Mouse (Mus musculus) cerebral cortex, adult 2 months (tissue): ENCODE results near the gene Kif5a.

Source experiments
- WGBS: fragments of 180-500 bp; shearing (Covaris S2); methylation state at CpG from one replicate; pipeline ENCODE4 v1.1.7; 2018; 5-methylcytosine and 5-hydroxymethylcytosine counted together

Kif5a gene

DNA sequence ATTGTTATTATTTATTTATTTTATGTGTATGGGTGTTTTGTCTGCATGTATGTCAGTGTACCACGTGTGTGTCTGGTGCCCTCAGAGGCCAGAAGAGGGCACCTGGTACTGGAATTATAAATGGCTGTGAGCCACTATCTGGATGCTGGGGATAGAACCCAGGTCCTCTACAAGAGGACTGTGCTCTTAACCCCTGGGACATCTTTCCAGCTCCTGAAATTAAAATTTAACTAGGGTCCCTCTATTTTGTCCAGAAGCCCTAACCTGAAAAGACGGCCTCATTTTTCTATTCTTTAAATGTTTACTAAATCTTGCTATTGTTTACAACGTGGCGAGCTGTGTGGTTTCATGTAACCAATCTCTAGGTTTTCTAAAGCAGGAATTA is 2.6 kb upstream of the Kif5a start:
- WGBS, result 27% methylated on average over 4 of the region's 4 CpGs

DNA sequence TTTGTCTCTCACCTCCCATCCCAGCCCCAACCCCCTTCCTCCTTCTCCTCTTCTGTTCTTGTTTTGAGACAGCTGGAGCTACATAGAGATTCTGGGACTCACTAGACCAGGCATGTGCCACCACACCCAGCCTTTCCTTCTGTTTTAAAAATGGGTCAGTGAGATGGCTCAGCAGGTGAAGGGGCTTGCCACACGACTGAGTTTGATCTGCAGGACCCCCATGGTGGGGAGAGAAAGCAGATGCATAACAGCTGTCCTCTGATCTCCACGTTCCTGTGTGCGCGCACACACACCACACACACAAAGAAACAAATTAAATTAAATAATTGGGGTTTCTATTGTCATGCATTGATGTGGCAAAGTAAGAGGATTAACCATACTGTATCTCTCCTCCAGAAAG is 1.8 kb upstream of the Kif5a start:
- 69% methylated on average over 4 of the region's 4 CpGs for WGBS

DNA sequence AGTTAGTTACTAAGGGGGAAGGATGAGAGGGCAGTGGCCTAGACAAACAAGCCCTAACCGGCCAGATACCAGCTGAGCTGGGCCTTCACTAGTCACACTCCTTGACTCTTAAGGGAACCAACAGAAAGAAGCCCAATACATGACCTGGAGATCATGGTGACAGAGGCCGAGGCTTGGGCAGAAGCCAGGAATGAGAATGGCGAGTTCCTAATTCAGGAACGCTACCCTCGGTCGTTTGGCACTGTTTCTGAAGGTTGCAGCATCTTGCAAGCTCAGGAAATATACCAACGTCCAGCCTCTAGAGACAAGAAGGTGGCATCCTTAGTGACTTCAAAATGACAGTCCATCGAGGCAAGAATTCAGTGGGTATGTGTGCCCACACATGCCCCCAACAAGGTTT is 1.2 kb upstream of the Kif5a start:
- WGBS, result 72% methylated on average over 8 of the region's 8 CpGs

DNA sequence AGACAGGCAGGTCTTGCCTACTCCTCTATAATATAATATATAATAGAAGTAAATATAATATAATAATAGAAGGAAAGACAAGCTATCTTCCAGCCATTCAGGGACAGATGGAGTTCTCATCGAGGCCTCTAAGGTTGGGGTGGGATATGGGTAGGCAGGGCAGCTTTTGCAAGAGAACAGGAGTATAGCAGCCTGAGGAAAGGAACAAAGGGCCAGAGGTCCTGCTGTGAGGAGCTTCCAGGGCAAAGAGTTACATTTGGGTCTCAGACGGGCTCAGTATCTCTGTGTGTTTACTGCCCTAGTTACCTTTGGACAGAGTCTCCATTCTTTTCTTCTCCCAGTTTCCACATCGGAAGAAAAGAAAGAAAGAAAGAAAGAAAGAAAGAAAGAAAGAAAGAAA is 483 bp upstream of the Kif5a start:
- 42% methylated on average over 3 of the region's 3 CpGs for WGBS

DNA sequence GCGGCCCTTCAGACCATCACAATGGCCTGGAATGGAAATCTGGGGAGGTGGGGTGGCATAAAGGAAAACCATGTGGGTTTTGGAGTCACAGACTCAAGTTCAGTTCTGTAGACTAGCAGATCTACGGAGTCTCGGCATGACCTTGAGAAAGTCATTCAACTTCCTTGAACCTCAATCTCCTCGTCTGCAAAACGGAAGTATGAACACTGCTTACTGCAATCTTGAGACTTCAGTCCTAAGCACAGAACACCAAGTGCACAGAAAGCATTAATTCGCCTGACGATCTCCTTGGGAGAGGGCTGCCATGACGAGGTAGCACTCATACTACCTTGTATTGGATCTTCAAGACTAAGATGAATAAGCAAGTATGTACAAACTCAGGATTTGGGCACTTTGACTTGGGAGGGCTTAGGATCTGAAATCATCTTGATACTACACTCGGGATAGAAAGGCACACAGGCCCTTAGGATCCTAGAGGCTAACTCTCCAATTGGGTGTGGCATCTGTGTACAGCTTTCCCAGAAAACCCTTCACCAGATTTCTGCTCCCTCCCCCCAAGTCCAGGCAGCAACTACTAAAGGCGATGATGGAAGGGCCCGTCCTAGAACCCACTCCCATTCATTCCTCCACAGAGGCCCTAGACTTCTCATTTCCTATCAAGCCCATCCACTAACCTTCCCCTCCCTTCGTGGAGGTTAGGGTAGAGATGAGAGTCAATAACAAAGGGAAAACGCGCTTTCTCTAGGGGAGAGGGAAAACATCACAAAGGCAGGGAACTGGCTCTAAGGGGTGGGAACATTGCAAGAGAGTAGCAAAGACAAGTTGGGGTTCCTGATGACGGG is 1.2 kb downstream of the Kif5a start:
- 37% methylated on average over 15 of the region's 15 CpGs for whole genome bisulfite sequencing

DNA sequence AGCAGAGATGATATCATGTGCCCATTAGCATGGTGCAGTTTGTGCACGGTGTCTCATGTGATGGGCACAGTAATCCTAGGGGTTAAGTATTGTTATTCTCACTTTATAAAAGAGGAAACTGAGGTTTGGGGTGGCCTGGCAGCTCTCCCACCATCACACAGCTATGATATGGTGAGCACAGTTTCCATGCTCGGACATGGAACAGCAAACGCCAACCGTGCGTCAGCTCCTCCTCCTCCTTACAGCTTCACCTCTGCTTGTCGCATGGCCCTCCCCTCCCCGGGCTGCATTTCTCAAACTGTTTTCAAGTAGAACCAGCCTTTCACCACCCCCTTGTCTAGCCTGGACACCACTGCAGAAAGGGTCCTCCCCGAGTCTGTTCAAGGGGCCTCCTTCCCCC is 4.7 kb downstream of the Kif5a start:
- 36% methylated on average over 8 of the region's 8 CpGs for WGBS

DNA sequence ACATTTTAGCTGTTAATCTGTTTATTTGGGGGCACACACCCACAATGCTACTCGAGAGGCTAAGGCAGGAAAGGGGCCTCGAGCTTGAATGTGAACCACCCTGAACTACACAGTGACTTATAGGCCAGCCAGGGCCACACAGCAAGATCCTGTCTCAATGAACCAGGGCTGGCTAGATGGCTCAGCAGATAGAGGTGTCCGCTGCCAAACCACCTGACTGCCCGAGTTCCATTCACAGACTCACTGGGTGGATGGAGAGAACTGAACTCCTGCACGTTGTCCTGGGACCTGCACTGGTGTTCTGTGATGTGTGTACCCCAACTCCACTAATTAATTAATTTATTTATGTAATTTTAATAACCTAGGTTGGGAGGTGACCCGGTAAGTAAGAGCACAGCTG is 5.4 kb downstream of the Kif5a start:
- WGBS, result 63% methylated on average over 6 of the region's 6 CpGs

DNA sequence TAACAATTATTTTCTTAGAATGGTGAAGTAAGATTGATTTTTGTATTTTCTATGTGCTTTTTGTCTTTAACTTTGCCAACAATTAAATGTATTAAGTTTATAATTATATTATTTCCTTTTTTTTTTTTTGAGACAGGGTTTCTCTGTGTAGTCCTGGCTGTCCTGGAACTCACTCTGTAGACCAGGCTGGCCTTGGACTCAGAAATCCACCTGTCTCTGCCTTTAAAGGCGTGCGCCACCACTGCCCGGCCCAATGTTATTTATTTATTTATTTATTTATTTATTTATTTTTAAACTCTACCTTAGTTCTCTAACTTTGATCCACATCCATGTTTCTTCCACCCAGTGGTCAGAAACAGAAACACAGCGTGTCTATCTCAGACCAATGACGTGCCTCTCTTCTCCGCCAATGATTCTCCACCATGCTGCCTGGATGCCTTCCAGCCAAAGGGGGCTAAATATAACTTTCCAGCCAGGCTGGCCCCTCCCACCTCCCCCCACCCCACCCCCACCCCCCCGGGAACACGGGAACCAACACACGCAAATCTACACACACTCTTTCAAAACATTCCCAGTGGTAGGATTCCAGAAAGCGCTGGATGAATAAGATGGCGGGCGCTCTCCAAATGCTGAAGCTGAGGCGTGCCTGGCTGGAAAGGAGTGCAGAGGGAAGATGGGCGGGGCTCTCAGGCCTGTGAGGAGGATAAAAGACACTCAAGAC is 7.4 kb downstream of the Kif5a start:
- WGBS, result 23% methylated on average over 14 of the region's 14 CpGs

DNA sequence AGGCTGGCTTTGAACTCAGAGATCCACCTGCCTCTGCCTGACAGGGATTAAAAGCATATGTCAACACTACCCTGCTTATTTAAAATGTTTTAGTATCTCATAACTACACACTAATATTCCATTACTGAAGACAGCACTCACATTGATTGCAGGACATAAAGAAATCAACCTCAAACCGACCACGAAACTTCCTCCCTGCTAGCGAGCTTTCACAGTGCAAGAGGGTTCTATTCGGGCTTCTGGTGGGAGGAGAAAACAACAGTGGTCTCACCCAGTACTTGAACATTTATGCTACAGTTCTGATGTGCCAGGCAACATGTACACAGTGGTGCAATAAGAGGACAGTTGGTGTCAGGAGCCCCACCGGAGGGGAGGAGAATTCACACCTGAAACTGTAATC is 12.3 kb downstream of the Kif5a start:
- 75% methylated on average over 5 of the region's 5 CpGs for WGBS

DNA sequence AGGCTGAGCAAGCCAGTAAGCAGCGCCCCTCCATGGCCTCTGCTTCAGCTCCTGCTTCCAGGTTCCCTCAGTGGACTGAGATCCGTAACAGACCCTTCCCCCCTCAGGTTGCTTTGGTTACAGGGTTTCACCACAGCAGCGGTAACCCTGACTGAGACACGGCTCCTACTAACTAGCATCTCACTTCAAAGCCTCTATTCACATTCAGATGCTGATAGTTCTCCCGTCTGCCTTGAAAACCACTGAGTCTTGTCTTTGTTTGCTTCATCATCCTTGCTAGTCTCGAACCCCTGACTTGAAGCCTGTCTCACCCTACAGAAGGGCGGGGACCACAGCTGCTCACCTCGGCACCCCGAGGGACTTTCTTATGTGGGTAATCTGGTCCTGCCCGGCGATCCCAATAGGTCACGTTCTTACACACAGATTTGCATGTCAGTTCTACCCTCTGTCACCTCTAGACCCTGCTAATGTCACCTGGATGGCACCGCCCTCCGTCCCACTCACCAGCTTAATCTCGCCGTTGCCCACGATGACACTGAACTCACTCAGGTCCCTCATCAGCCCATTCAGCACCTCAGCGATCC is 24.8 kb downstream of the Kif5a start:
- WGBS, result 71% methylated on average over 18 of the region's 18 CpGs

DNA sequence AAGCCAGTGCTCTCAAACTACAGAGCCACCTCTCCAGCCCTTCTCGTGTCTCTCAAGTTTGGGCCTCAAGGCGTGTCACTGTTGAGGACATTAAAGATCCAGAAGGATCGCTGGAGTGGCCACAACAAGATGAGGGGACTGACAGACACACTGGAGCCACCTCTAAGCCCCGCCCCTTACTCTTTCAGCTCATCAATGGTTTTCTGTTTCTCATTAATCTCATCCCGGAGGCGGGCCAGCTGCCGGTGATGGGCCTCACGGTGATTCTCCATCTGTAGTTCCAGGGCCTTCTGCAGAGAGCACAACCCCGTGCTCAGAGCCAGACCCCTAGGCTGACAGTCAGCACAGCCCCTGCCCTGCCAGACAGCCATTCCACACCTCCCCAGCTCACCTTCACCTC is 26.6 kb downstream of the Kif5a start:
- WGBS, result 45% methylated on average over 9 of the region's 9 CpGs

DNA sequence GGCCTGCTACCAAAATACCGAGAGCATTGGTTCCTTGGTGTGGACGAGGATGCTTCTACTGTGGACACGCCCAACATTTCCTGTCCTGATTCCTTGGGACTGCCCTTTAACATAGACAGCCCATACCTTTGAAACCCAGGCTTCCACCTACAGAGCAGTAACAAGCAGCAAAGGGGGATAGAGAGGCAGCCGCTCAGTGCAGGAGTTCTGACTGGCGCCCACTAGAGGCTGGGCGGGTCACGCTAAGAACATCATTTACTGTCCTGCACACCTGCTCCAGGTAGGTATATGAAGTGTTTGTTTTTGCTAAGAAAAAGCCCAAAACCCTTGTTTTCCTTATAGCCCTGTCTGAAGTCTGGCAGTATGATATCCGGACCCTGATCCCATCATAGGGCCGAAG is 30.0 kb downstream of the Kif5a start:
- 76% methylated on average over 9 of the region's 9 CpGs for WGBS

DNA sequence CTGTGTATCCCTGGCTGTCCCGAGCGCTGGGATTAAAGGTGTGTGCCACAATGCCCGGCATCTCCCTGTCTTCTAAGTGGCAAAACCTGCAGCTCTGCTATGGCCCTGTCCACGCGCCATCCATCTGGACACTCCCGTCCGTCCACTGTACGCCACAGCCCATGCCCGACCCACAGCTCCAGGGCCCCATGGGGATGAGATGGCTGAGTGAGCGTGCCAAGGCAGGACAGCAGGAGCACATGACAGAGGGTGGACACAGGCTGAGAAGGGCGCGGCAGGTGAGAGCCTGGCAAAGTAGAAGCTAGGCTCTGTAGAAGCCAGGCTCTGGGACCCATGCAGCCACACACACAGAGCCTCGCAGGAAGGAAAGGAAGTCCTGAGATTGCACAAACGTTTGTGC is 31.4 kb downstream of the Kif5a start:
- whole genome bisulfite sequencing, result 75% methylated on average over 14 of the region's 14 CpGs

DNA sequence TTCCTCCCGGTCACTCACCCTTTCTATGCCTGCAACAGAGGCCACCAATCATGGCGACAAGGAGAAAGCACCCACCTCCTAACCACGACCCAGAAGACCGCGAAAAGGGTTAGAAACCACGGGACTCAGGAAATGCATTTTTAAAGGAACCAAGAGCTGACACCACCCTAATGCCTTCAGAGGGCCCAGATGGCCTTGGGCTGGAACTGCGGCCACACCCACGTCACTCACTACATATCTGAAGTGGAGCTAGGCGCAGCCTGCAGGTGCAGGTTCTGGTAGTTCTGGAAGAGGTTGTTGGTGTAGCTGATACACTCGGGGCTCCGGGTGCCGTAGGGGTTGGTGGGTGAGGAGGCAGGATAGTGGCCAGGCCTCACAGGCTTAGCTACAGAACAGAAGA is 32.5 kb downstream of the Kif5a start:
- WGBS, result 80% methylated on average over 12 of the region's 12 CpGs

DNA sequence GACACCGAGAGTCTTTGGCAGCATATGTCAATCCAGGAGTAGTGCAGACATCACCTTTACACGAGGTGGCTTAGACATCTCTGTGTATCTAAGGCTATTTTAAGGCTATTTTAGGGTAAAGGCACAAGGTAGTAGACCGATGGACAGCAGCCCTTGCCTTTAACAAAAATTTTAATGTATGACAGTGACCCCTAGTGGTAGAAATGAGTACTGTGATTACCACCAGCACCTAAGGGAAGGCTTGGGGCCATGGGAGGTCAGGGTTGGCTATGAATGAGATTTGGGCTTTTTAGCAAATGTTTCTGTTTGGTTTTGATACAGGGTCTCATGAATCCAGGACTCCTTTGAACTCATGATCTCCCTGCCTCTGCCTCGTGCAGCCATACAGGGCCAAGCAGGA is 34.3 kb downstream of the Kif5a start:
- WGBS, result 13% methylated on average over 4 of the region's 4 CpGs

DNA sequence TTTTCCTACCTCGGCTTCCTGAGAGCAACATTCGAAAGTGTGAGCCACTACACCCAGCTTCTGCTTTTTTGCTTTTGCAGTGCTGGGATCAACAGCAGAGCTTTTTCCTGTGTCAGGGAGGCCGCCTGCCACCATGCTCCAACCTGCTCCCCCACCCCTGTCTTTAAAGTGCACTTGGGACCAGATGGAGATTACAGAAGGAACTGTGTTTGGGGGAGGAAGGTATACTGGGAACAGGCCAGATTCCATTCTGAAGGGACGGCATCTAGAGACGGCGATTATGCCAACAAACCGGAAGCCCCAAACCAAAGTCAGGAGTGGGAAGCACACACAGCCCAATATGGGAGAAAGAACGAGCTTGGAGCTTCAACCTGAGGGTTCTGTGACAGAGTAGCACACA is 36.0 kb downstream of the Kif5a start:
- WGBS, result 40% methylated on average over 8 of the region's 8 CpGs

DNA sequence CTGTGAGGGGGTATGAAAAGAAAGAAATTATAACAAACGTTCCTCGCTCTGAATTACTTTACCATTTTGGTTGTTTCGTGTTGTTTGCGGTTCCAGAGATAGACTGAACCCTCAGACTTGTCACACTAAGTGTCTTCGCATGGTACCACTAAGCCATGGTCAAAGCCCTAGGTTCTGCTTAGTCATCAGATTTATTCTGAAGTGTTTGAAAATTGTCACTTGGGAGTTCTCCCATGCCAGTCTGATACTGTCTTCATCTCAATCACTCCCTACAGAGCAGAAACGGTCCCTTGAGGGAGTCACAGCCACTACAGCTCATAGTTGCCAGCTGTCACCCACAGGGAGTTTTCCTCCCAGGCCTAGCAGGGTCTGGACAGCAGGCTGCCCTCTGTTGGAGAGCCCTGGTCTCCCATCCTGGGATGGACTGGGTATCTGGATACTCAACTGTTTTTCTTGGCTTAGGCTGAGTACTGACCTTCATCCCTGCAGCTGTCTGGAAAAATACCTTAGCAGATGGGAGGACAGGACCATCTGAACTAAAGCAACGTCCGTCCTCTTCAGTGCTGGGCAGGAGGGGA is 36.7 kb downstream of the Kif5a start:
- 51% methylated on average over 8 of the region's 8 CpGs for WGBS

DNA sequence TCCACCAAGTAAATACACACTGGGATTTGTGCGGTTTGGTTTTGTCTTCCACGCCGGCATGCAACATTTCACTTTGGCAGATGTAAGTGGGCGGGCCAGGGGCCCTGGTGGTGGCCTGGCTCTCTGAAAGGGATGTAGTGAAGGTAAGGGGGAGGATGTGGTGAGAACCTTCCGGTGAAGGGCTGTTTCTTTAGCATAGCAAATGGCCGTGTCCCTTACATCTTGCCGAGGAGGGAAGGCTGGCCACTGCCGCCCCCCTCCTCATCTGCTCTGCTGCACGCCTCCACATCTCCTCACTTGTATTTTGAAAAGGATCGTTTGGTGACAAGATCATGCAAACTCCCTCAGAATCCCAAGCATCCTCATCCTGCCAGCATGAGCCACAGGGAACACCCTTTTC is 37.4 kb downstream of the Kif5a start:
- 35% methylated on average over 10 of the region's 10 CpGs for WGBS

DNA sequence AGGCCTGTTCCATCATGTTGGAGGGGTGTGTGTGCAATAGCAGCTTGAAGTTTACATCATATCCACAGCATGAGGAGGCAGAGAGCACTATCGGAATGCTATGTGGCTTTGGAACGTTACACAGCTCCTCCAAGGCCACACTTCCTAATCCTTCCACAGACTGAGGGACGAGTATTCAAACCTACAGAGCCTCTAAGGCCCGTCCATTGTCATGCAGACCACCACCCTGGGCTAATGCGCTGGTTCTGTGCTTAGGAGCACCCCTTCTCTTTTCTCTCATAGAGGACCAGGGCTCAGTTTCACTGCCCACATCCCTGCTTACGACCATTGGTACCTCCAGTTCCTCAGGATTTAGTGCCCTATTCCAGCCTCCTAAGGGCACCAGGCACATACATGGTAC is 37.9 kb downstream of the Kif5a start:
- 46% methylated on average over 6 of the region's 6 CpGs for WGBS

DNA sequence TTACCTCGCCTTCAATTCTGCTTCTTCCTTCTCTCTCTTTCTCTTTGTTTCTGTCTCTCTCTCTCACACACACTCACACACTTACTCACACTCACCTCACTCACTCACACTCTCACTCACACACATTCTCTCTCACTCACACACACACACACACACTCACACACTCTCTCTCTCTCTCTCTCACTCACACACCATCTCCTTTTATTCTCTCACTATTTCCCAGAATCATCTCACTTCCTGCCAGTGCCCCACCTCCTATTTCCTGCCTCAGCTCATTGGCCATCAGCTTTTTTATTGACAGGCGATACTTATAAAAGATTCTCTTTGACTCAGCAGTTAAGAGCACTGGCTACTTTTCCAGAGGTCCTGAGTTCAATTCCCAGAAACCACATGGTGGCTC is 44.8 kb downstream of the Kif5a start:
- 98% methylated on average over 2 of the region's 2 CpGs for WGBS

DNA sequence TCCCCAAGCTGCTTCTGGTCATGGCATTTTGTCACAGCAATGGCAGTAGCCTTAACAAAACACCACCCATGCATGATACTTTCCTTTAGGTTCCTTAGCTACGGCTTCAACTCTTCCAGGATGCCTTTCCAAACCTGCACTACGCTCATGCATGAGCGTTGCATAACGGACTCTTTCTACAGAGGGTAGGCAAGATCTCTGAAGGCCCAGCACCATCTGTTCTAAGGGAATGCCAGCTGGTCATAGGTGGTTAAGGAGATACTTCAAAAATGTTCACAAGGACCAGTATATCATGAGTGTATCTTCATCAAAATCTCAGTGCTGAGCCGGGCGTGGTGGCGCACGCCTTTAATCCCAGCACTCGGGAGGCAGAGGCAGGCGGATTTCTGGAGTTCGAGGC is 46.7 kb downstream of the Kif5a start:
- WGBS, result 66% methylated on average over 11 of the region's 11 CpGs

DNA sequence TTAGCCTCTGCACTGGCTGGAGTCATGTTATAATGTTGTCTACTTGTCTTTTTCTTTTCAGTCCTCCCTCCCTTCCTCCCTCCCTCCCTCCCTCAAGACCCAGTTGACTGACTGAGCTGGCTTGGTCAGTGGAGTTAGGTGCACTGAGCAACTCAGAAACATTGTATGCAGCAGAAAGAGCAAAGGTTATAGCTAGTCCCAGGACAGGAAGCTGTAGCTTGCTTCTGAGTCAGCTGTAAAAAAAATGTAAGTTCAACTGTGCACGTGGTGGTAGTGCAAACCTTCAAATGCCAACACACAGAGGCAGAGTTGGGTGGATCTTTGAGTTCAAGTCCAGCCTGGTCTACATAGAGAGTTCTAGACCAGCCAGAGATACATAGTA is 48.7 kb downstream of the Kif5a start:
- WGBS, result 50% methylated on average over 1 of the region's 1 CpGs
